Mouse (Mus musculus) E14TG2a.4 (cell line): ENCODE data around the gene Prtn3.
A peak's percentile ranks its signal among the peaks of the same experiment; 100 is the strongest.

ENCODE experiments used
- H3K27me3 ChIP-seq: 2 replicates; pipeline ENCODE4 v1.6.1; 2014; ENCODE audit warnings: low read length, control low read depth; ENCODE audit not compliant: insufficient read depth
- H3K36me3 ChIP-seq: 2 replicates; pipeline ENCODE4 v1.6.1; 2014; ENCODE audit warnings: low read length, control low read depth; ENCODE audit not compliant: insufficient read depth
- H3K4me1 ChIP-seq: replicated peaks from 2 replicates; pipeline ENCODE4 v1.6.1; 2014; ENCODE audit warnings: low read depth, low read length, control low read depth
- H3K4me3 ChIP-seq: replicated peaks from 2 replicates; pipeline ENCODE4 v1.5.1; 2014; ENCODE audit warnings: mild to moderate bottlenecking, low read length
- H3K9me3 ChIP-seq: 2 replicates; pipeline ENCODE4 v1.6.1; 2014; ENCODE audit warnings: low read length, control low read depth
- CTCF ChIP-seq: conservative IDR thresholded peaks from 2 replicates; pipeline ENCODE4 v1.5.1; 2014; ENCODE audit warnings: low read length
- NANOG ChIP-seq: IDR thresholded peaks from 2 replicates; pipeline ENCODE4 v1.6.1; 2014; ENCODE audit warnings: borderline replicate concordance, low read length, mixed read lengths
- POU5F1 ChIP-seq: IDR thresholded peaks from 2 replicates; pipeline ENCODE4 v1.6.1; 2014; ENCODE audit warnings: low read length, borderline replicate concordance

Prtn3 gene

GRCm38 (mm10) chr10:79874290-79874862 lies at the start of gene Prtn3, which contains the start of gene Plppr3:
Prtn3 (plus strand) TSS chr10:79874476.
Plppr3 (minus strand) TSS chr10:79874634.
- H3K27me3 ChIP-seq = peaks cover 63% of the 10 kb centered on the region
- peaks cover 9% of the 10 kb centered on the region; the same call in 1 of the 2 replicates for H3K9me3 ChIP-seq
- TF ChIP-seq CTCF (no peak), NANOG (no peak), POU5F1 (no peak)
- H3K36me3 ChIP-seq = no peaks in the 10 kb centered on the region
- peaks cover 45% of the 10 kb centered on the region for H3K4me1 ChIP-seq
- peak within 1 kb of the TSS; percentile 80 for H3K4me3 ChIP-seq

GRCm38 (mm10) chr10:79831583-79831982 lies 42.7 kb upstream of the Prtn3 start:
- peaks cover 11% of the 10 kb centered on the region for H3K9me3 ChIP-seq
- H3K36me3 ChIP-seq = no peaks in the 10 kb centered on the region
- H3K4me1 ChIP-seq = peaks cover 12% of the 10 kb centered on the region
- peaks cover 11% of the 10 kb centered on the region for H3K27me3 ChIP-seq
- no peak overlapping the region for H3K4me3 ChIP-seq
- TF ChIP-seq POU5F1 (no peak), CTCF (no peak)

GRCm38 (mm10) chr10:79832026-79832785 lies 42.1 kb upstream of the Prtn3 start:
- no peak overlapping the region for H3K4me3 ChIP-seq
- peaks cover 10% of the 10 kb centered on the region for H3K27me3 ChIP-seq
- H3K4me1 ChIP-seq = peaks cover 12% of the 10 kb centered on the region
- H3K9me3 ChIP-seq = peaks cover 11% of the 10 kb centered on the region
- no peaks in the 10 kb centered on the region for H3K36me3 ChIP-seq
- TF ChIP-seq CTCF = no peak
- TF ChIP-seq NANOG = no peak
- TF ChIP-seq POU5F1 = no peak

- peaks cover 12% of the 10 kb centered on the region for H3K4me1 ChIP-seq
- TF ChIP-seq POU5F1 (no peak), CTCF (no peak), NANOG (no peak)
- H3K27me3 ChIP-seq = peaks cover 7% of the 10 kb centered on the region
- H3K36me3 ChIP-seq = no peaks in the 10 kb centered on the region
- H3K4me3 ChIP-seq = no peak overlapping the region
- H3K9me3 ChIP-seq = peaks cover 11% of the 10 kb centered on the region
Observed at GRCm38 (mm10) chr10:79832786-79833181, 41.5 kb upstream of the Prtn3 start.

- Histone ChIP-seq H3K27me3 (peaks cover 12% of the 10 kb centered on the region), H3K9me3 (peaks cover 11% of the 10 kb centered on the region), H3K4me1 (peaks cover 9% of the 10 kb centered on the region), H3K4me3 (no peak overlapping the region), H3K36me3 (no peaks in the 10 kb centered on the region)
- peak; percentile 88 for TF ChIP-seq CTCF
- TF ChIP-seq POU5F1 = no peak
- no peak for TF ChIP-seq NANOG
Observed at GRCm38 (mm10) chr10:79834769-79835398, 39.4 kb upstream of the Prtn3 start.

- peaks cover 11% of the 10 kb centered on the region for H3K9me3 ChIP-seq
- TF ChIP-seq CTCF = peak; percentile 76
- no peak for TF ChIP-seq NANOG
- H3K4me1 ChIP-seq = peaks cover 21% of the 10 kb centered on the region
- no peak overlapping the region for H3K4me3 ChIP-seq
- H3K36me3 ChIP-seq = no peaks in the 10 kb centered on the region
- H3K27me3 ChIP-seq = peaks cover 7% of the 10 kb centered on the region
Observed at GRCm38 (mm10) chr10:79836918-79837317, 37.4 kb upstream of the Prtn3 start.

GRCm38 (mm10) chr10:79838151-79838550 lies 36.1 kb upstream of the Prtn3 start:
- peaks cover 11% of the 10 kb centered on the region for H3K9me3 ChIP-seq
- no peak overlapping the region for H3K4me3 ChIP-seq
- no peak for TF ChIP-seq NANOG
- no peak for TF ChIP-seq POU5F1
- no peak for TF ChIP-seq CTCF
- H3K36me3 ChIP-seq = no peaks in the 10 kb centered on the region
- H3K4me1 ChIP-seq = peaks cover 34% of the 10 kb centered on the region
- peaks cover 7% of the 10 kb centered on the region for H3K27me3 ChIP-seq

- H3K9me3 ChIP-seq = no peaks in the 10 kb centered on the region
- H3K27me3 ChIP-seq = peaks cover 7% of the 10 kb centered on the region
- H3K4me3 ChIP-seq = peak overlapping the region; percentile 62
- H3K4me1 ChIP-seq = peaks cover 51% of the 10 kb centered on the region
- TF ChIP-seq POU5F1 = no peak
- TF ChIP-seq CTCF = no peak
- TF ChIP-seq NANOG = no peak
- no peaks in the 10 kb centered on the region for H3K36me3 ChIP-seq
Observed at GRCm38 (mm10) chr10:79840091-79840490, 34.2 kb upstream of the Prtn3 start.
